Mouse (Mus musculus): Measurements from ENCODE around the gene Mc1r. TPM values are rescaled to one million over a fixed set of nuclear protein-coding genes. Genes with fewer than 3 reads are reported as not detected.

Mc1r gene
- total RNA-seq (2012; rRNA removed) (0.04 TPM in 1 of 2 replicates, not detected in the other), total RNA-seq (2014; rRNA removed) (not detected in 2 replicates), polyA plus RNA-seq (2012; ENCODE audit: insufficient read length, low read depth) (0.07 TPM in 1 of 2 replicates, not detected in the other)

GRCm38 (mm10) chr8:123406786-123407185 lies at the start of gene Mc1r:
Gene Mc1r (plus strand): TSS chr8:123407107.
- H3K9me3 ChIP-seq (replicated peaks; ENCODE audit: low read length) = no peaks in the 10 kb centered on the region
- in situ Hi-C loops (cut with MboI; ENCODE audit: low pct_ligation_motif_present, low pct_unique_long_range_greater_than_20kb, low sequenced_read_pairs) (no loop called here), dilution Hi-C loops (cut with MboI; ENCODE audit: extremely low pct_ligation_motif_present, extremely low pct_unique_long_range_greater_than_20kb, low sequenced_read_pairs) (no loop called here)
- H3K4me3 ChIP-seq (replicated peaks in 1 of 3; ENCODE audit: low read depth in 2 of 3, low read length in 2 of 3, poor library complexity in 1 of 3) = no peak within 1 kb of the TSS
- peaks cover 38% of the 10 kb centered on the region for H3K27me3 ChIP-seq (replicated peaks)
- H3K4me1 ChIP-seq (ENCODE audit: control insufficient read depth in 1 of 2, insufficient read depth in 2 of 2) = peaks cover 27 to 49% of the 10 kb centered on the region in 2 experiments
- H3K9ac ChIP-seq (ENCODE audit: insufficient read depth, low read depth) = no peak within 1 kb of the TSS
- TF ChIP-seq KAT2A (IDR thresholded peaks at IDR 0.05; ENCODE audit: insufficient replicate concordance, low read length) = no peak
- TF ChIP-seq EP300 (IDR thresholded peaks at IDR 0.05; ENCODE audit: low read length) = no peak
- TF ChIP-seq NELFE (IDR thresholded peaks at IDR 0.05; ENCODE audit: low read depth, low read length) = 0 out of 2 replicates have a peak, but pooled peaks have one; percentile 25
- TF ChIP-seq MAX (IDR thresholded peaks at IDR 0.05; ENCODE audit: low read length) = peak; percentile 79
- TF ChIP-seq USF1 (IDR thresholded peaks at IDR 0.05; ENCODE audit: low read depth, low read length) = peak; percentile 58
- 0 out of 2 replicates have a peak, but pooled peaks have one; percentile 51 for TF ChIP-seq IRF4 (IDR thresholded peaks at IDR 0.05; ENCODE audit: low read depth, low read length)
- TF ChIP-seq SMC3 (IDR thresholded peaks at IDR 0.05; ENCODE audit: low read depth, low read length) = peak; percentile 32
- peak; percentile 23; the same call in 1 of the 2 replicates for TF ChIP-seq NRF1 (IDR thresholded peaks at IDR 0.05; ENCODE audit: low read depth, low read length)
- TF ChIP-seq MYC (IDR thresholded peaks at IDR 0.05; ENCODE audit: low read depth, low read length) = peak; percentile 91
- no peak for TF ChIP-seq SIN3A (IDR thresholded peaks at IDR 0.05; ENCODE audit: low read length)
- peak; percentile 18; the same call in 1 of the 2 replicates for TF ChIP-seq USF2 (conservative IDR thresholded peaks at IDR 0.05; ENCODE audit: low read depth, low read length)
- TF ChIP-seq CHD2 (IDR thresholded peaks at IDR 0.05; ENCODE audit: low read length) = no peak
- peak; percentile 83 for TF ChIP-seq BHLHE40 (IDR thresholded peaks at IDR 0.05; ENCODE audit: low read depth, low read length)
- TF ChIP-seq CTCF (conservative IDR thresholded peaks at IDR 0.05 in 1 of 2, IDR thresholded peaks at IDR 0.05 in 1 of 2; ENCODE audit: low read depth in 2 of 2, low read length in 2 of 2) = peak; percentile 84 to 89
- no peak for TF ChIP-seq ETS1 (conservative IDR thresholded peaks at IDR 0.05; ENCODE audit: low read depth, low read length)
- peak; percentile 25 for TF ChIP-seq RAD21 (IDR thresholded peaks at IDR 0.05; ENCODE audit: low read depth, low read length)
- peak; percentile 77 for TF ChIP-seq ELF1 (IDR thresholded peaks at IDR 0.05; ENCODE audit: low read depth, low read length)
- TF ChIP-seq JUND (conservative IDR thresholded peaks at IDR 0.05; ENCODE audit: low read depth, low read length) = no peak
- TF ChIP-seq ZKSCAN1 (IDR thresholded peaks at IDR 0.05; ENCODE audit: borderline replicate concordance, low read depth, low read length) = no peak
- H3K36me3 ChIP-seq (replicated peaks in 1 of 2; ENCODE audit: control insufficient read depth in 1 of 2, insufficient read depth in 1 of 2, low read length in 1 of 2) = peaks cover 17 to 24% of the 10 kb centered on the region in 2 experiments
- no peak within 1 kb of the TSS for H3K27ac ChIP-seq (ENCODE audit: insufficient read depth, low read depth)
- peak; percentile 73 for DNase-seq (ENCODE audit: extremely low read depth)
- peak within 1 kb of the TSS; percentile 49; the same call in 1 of the 2 replicates for H3K4me2 ChIP-seq (ENCODE audit: insufficient read depth, low read depth, poor library complexity, severe bottlenecking)
- H3K79me2 ChIP-seq (replicated peaks; ENCODE audit: control insufficient read depth, extremely low read depth, insufficient read depth, poor library complexity, severe bottlenecking) = no peaks in the 10 kb centered on the region

DNA sequence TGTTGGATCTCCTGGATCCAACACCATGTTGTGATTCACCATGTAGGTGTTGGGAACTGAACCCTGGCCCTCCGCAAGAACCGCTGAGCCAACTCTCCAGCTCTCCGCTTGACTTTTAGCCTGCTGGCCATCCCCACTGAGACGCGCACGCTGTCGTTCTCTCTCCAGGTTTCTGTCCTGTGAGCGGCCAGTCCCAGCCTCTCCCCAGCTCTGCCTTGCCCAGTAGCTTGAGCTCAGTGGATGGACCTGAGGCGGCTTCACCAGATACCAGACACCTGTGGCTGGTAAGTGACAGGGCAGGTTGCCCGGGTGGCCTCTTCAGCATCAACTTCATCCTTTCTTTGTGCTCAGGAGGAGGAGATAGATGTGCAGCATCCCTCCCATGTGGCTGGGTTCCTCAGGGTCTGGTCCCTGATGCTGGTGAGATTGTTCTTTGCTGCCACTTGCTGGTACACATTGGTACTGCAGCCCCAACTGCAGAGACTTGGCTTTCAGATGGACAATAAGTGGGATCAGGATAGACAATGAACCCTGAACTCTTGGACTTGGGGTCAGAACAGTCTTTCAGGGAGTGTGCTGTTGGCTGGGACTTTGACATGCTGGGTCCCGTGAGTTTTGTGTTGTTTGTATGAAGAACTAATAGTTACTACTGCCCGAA lies 45.7 kb upstream of the Mc1r start:
- Histone ChIP-seq H3K27me3 (replicated peaks) (no peaks in the 10 kb centered on the region), H3K4me3 (replicated peaks in 1 of 3; ENCODE audit: low read depth in 2 of 3, low read length in 2 of 3, poor library complexity in 1 of 3) (no peak overlapping the region), H3K4me1 (ENCODE audit: control insufficient read depth in 1 of 2, insufficient read depth in 2 of 2) (peaks cover 0 to 6% of the 10 kb centered on the region in 2 experiments; a peak in 1 of 4 replicates), H3K79me2 (replicated peaks; ENCODE audit: control insufficient read depth, extremely low read depth, insufficient read depth, poor library complexity, severe bottlenecking) (no peaks in the 10 kb centered on the region), H3K9me3 (replicated peaks; ENCODE audit: low read length) (no peaks in the 10 kb centered on the region), H3K9ac (ENCODE audit: insufficient read depth, low read depth) (no peak overlapping the region), H3K4me2 (ENCODE audit: insufficient read depth, low read depth, poor library complexity, severe bottlenecking) (no peak overlapping the region), H3K36me3 (replicated peaks in 1 of 2; ENCODE audit: control insufficient read depth in 1 of 2, insufficient read depth in 1 of 2, low read length in 1 of 2) (peaks cover 0 to 17% of the 10 kb centered on the region in 2 experiments), H3K27ac (ENCODE audit: insufficient read depth, low read depth) (no peak overlapping the region)
- dilution Hi-C loops (cut with MboI; ENCODE audit: extremely low pct_ligation_motif_present, extremely low pct_unique_long_range_greater_than_20kb, low sequenced_read_pairs) = no loop called here
- peak; percentile 74 for DNase-seq (ENCODE audit: extremely low read depth)
- in situ Hi-C loops (cut with MboI; ENCODE audit: low pct_ligation_motif_present, low pct_unique_long_range_greater_than_20kb, low sequenced_read_pairs) = loop anchor here (5.0 kb wide), 1 partner anchor 34 kb away; no protein-coding TSS in a partner anchor
- no peak for TF ChIP-seq ETS1 (conservative IDR thresholded peaks at IDR 0.05; ENCODE audit: low read depth, low read length)
- TF ChIP-seq ZMIZ1 (IDR thresholded peaks at IDR 0.05; ENCODE audit: low read depth, low read length) = no peak
- TF ChIP-seq RAD21 (IDR thresholded peaks at IDR 0.05; ENCODE audit: low read depth, low read length) = peak; percentile 87
- TF ChIP-seq EP300 (IDR thresholded peaks at IDR 0.05; ENCODE audit: low read length) = no peak
- no peak for TF ChIP-seq ZKSCAN1 (IDR thresholded peaks at IDR 0.05; ENCODE audit: borderline replicate concordance, low read depth, low read length)
- no peak for TF ChIP-seq PAX5 (IDR thresholded peaks at IDR 0.05; ENCODE audit: low read length)
- TF ChIP-seq JUND (conservative IDR thresholded peaks at IDR 0.05; ENCODE audit: low read depth, low read length) = no peak
- TF ChIP-seq BHLHE40 (IDR thresholded peaks at IDR 0.05; ENCODE audit: low read depth, low read length) = no peak
- no peak for TF ChIP-seq HCFC1 (IDR thresholded peaks at IDR 0.05; ENCODE audit: low read depth, low read length)
- no peak for TF ChIP-seq MAZ (IDR thresholded peaks at IDR 0.05; ENCODE audit: low read depth, low read length)
- peak; percentile 91 to 94 for TF ChIP-seq CTCF (conservative IDR thresholded peaks at IDR 0.05 in 1 of 2, IDR thresholded peaks at IDR 0.05 in 1 of 2; ENCODE audit: low read depth in 2 of 2, low read length in 2 of 2)
- TF ChIP-seq IRF4 (IDR thresholded peaks at IDR 0.05; ENCODE audit: low read depth, low read length) = no peak
- no peak for TF ChIP-seq GABPA (IDR thresholded peaks at IDR 0.05; ENCODE audit: insufficient replicate concordance, low read depth, low read length)
- TF ChIP-seq TCF12 (IDR thresholded peaks at IDR 0.05; ENCODE audit: low read depth, low read length) = no peak
- TF ChIP-seq NELFE (IDR thresholded peaks at IDR 0.05; ENCODE audit: low read depth, low read length) = no peak
- TF ChIP-seq SIN3A (IDR thresholded peaks at IDR 0.05; ENCODE audit: low read length) = no peak
- no peak for TF ChIP-seq NRF1 (IDR thresholded peaks at IDR 0.05; ENCODE audit: low read depth, low read length)
- TF ChIP-seq RCOR1 (conservative IDR thresholded peaks at IDR 0.05; ENCODE audit: low read depth, low read length) = no peak
- TF ChIP-seq ZNF384 (IDR thresholded peaks at IDR 0.05; ENCODE audit: low read depth, low read length) = peak; percentile 83
- TF ChIP-seq POLR2A (IDR thresholded peaks at IDR 0.05; ENCODE audit: low read depth, low read length) = no peak
- no peak for TF ChIP-seq ZC3H11A (IDR thresholded peaks at IDR 0.05; ENCODE audit: low read depth, low read length)
